Mouse (Mus musculus) left cerebral cortex, adult 6 months (tissue): Measurements from ENCODE around the gene Tbccd1. TPM values are rescaled to one million over a fixed set of nuclear protein-coding genes. Genes with fewer than 3 reads are reported as not detected.

Source experiments
- long read RNA-seq, 2 experiments: library from polyadenylated mRNA; unstranded; transcript quantifications; one replicate each; pipeline ENCODE4 v2.0.0; 2019 to 2020
- polyA plus RNA-seq: library from polyadenylated mRNA; unstranded; fragments of <200 nt; fragmentation: Nextera tagmentation; gene quantifications from 2 replicates; pipeline ENCODE4 v1.2.3, GENCODE M21; 2021

Tbccd1 gene
- 9.8 and 11.0 TPM in 2 replicates for polyA plus RNA-seq
- long read RNA-seq, experiment 1, transcript Tbccd1-201 (8 exons, 2,803 nt) = minor isoform, 15 of 72 reads
- long read RNA-seq, experiment 1, transcript Tbccd1-206 (8 exons, 2,645 nt) = major isoform, 17 of 72 reads
- long read RNA-seq, experiment 1, partial matches to known transcripts = 8 of 72 reads
- long read RNA-seq, experiment 1, other reads (novel, unspliced or antisense) = 32 of 72 reads
- long read RNA-seq, experiment 2, partial matches to known transcripts = 1 of 14 reads
- long read RNA-seq, experiment 2, other reads (novel, unspliced or antisense) = 7 of 14 reads

DNA sequence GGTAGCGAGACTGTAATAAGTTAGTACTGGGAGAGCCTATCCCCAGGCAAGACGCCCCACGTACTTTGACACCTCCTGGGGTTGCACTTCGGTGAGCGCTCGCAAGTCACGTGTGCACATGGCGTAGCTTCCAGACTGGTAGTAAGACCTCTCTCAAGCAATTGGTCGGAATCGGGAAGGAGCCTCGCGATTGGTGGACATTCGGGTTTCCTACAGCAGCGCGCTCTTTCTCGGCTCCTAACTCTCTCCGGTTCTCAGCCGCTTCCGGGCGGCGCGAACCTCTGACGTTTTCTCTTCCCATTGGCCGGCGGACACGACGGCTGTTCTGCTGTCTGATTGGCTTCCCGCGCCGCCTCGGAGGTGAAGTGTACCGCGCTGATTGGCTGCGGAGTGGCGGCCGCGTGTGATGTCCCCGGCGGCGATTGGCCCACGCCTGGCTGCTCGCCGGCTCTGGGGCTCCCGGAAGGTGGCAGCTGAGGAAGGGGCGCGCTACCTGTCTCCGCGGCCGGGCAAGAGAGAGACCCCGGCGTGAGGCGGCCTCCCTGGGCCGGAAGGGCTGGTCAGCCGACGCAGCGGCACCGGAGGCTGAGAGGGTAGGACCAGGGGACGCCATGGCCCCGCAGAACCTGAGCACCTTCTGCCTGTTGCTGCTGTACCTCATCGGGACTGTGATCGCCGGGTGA is at the start of gene Tbccd1, which contains the start of gene Dnajb11:
Gene Tbccd1, minus strand, starts transcription at position 239 of the 683 bp plus-strand sequence.
Gene Dnajb11, plus strand, starts transcription at position 415 of the 683 bp plus-strand sequence.

DNA sequence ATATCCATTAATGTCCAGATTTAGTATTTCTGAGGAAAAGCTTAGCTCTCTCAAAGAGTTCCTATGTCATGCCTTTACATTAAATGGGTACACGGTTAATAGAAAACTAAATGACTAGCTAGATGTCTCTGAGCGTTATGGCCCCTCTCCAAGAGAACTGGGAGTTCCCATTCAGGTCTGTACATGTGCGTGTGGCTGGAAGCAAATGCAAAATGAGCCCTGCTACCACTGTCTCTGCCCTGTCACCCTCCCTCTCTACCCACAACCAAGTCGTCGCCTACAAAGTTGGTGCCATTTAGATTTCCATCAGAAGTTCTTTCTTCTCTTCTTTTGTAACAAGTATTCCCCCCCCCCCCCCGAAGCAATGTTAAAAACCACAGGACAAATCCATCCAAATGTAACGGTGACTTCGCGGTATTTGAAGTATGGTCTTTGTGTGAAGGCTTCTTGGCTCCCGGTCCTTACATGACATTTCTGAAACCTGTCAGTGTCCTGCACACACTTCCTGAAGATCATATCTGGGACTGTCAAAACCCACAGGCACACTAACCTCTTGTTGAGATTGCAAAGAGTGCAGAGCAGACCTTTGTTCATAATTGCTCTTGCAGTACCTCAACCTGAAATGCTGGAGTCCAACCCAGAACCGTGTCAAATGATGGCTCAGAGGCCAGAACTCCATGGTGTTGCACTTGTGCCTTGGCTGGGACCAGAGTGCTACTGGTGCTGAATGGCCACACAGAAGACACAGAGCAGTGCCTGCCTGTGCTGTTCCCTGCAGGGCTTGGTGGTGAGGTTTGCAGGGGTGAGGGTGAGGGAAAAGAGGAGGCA is 33.4 kb upstream of the Tbccd1 start, which contains the start of gene Ahsg:
Gene Ahsg, plus strand, starts transcription at position 595 of the 828 bp plus-strand sequence.

DNA sequence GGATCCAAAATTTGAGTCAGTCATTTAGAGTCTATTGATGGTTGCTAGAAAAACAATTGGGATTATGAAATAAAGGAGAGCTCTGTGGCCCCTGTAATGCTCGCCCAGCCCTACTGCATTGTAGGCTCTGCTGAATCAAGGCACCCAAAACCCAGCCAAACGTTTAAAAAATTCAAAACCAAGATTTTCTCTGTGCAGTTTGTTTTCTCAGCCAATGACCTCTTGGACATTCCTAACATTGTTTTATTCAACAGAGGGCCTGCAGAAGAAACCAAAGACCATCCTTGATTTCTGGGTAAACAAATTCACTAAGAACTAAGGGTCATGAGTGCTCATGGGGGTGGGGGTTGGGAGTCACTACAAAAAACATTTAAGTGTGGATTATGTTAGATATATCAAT is 46.0 kb downstream of the Tbccd1 start, which contains the start of gene Crygs:
Gene Crygs, minus strand, starts transcription at position 101 of the 400 bp plus-strand sequence.

Other genes with a start within 250 kb of the Tbccd1 start
- gene Dgkg, start 200.4 kb downstream of the Tbccd1 start, polyA plus RNA-seq = 26.3 and 31.6 TPM in 2 replicates
- not detected in 2 replicates for gene Crygs, start 46.1 kb downstream of the Tbccd1 start, polyA plus RNA-seq
- 87.3 and 90.5 TPM in 2 replicates for gene Dnajb11, start 176 bp upstream of the Tbccd1 start, polyA plus RNA-seq
- not detected in 2 replicates for gene Ahsg, start 33.6 kb upstream of the Tbccd1 start, polyA plus RNA-seq
- gene Fetub, start 60.7 kb upstream of the Tbccd1 start, polyA plus RNA-seq = not detected in 2 replicates
- gene Hrg, start 93.4 kb upstream of the Tbccd1 start, polyA plus RNA-seq = not detected in 2 replicates
- 0.19 TPM in 1 of 2 replicates, not detected in the other for gene Kng2, start 171.8 kb upstream of the Tbccd1 start, polyA plus RNA-seq
- not detected in 2 replicates for gene Kng1, start 200.2 kb upstream of the Tbccd1 start, polyA plus RNA-seq
- 873 and 1,249 TPM in 2 replicates for gene Eif4a2, start 249.8 kb upstream of the Tbccd1 start, polyA plus RNA-seq